Mouse (Mus musculus) MEL (cell line): Measurements from ENCODE around the gene Rcor1.

Experiments
- CTCF ChIP-seq, 3 experiments: IDR thresholded peaks in 2 of 3; conservative IDR thresholded peaks in 1 of 3; 2 replicates each; pipeline ENCODE4 v1.5.1; 2011 to 2012; ENCODE audit warnings: low read length in 3 of 3, low read depth in 2 of 3, mild to moderate bottlenecking in 2 of 3, improper control_type of control experiment in 1 of 3, inconsistent platforms in 1 of 3, mixed read lengths in 1 of 3, moderate library complexity in 1 of 3; ENCODE audit not compliant: control insufficient read depth in 1 of 3, insufficient read depth in 1 of 3, poor library complexity in 1 of 3, severe bottlenecking in 1 of 3
- ELF1 ChIP-seq: IDR thresholded peaks from 2 replicates; pipeline ENCODE4 v1.6.1; 2014; ENCODE audit warnings: low read depth, mild to moderate bottlenecking, inconsistent platforms, low read length, improper control_type of control experiment, moderate library complexity
- EP300 ChIP-seq, 2 experiments: IDR thresholded peaks; 2 replicates each; pipeline ENCODE4 v1.6.1; 2011; ENCODE audit warnings: improper control_type of control experiment in 2 of 2, low read length in 2 of 2, low read depth in 1 of 2, mild to moderate bottlenecking in 1 of 2
- MEF2A ChIP-seq: IDR thresholded peaks from 2 replicates; pipeline ENCODE4 v1.6.1; 2014; ENCODE audit warnings: low read depth, mild to moderate bottlenecking, inconsistent platforms, low read length, improper control_type of control experiment; ENCODE audit not compliant: poor library complexity, insufficient replicate concordance, severe bottlenecking; ENCODE audit errors: extremely low read depth
- POLR2A ChIP-seq, 2 experiments: IDR thresholded peaks; 2 replicates each; pipeline ENCODE4 v1.6.1; 2011 to 2012; ENCODE audit warnings: low read length in 2 of 2, mild to moderate bottlenecking in 2 of 2, control low read depth in 1 of 2, improper control_type of control experiment in 1 of 2, low read depth in 1 of 2, moderate library complexity in 1 of 2; ENCODE audit not compliant: control insufficient read depth in 1 of 2, insufficient read depth in 1 of 2, poor library complexity in 1 of 2
- POLR2AphosphoS2 ChIP-seq: IDR thresholded peaks from 2 replicates; pipeline ENCODE4 v1.6.1; 2011; ENCODE audit warnings: low read length, improper control_type of control experiment
- POLR2AphosphoS5 ChIP-seq: IDR thresholded peaks from 2 replicates; pipeline ENCODE4 v1.6.1; 2012; ENCODE audit warnings: low read depth, borderline replicate concordance, mild to moderate bottlenecking, inconsistent platforms, low read length, moderate library complexity, mixed read lengths
- RAD21 ChIP-seq: IDR thresholded peaks from 2 replicates; pipeline ENCODE4 v1.6.1; 2011; ENCODE audit warnings: mild to moderate bottlenecking, low read depth, low read length, improper control_type of control experiment
- UBTF ChIP-seq: IDR thresholded peaks from 2 replicates; pipeline ENCODE4 v1.6.1; 2012; ENCODE audit warnings: low read depth, mild to moderate bottlenecking, inconsistent platforms, low read length, improper control_type of control experiment, moderate library complexity, borderline replicate concordance; ENCODE audit not compliant: insufficient read depth
- USF1 ChIP-seq: IDR thresholded peaks from 2 replicates; pipeline ENCODE4 v1.6.1; 2014; ENCODE audit warnings: low read depth, mild to moderate bottlenecking, inconsistent platforms, low read length, improper control_type of control experiment, moderate library complexity
- ZC3H11A ChIP-seq: IDR thresholded peaks from 2 replicates; pipeline ENCODE4 v1.6.1; 2012; ENCODE audit warnings: low read depth, mild to moderate bottlenecking, inconsistent platforms, low read length, improper control_type of control experiment
- ZNF384 ChIP-seq: IDR thresholded peaks from 2 replicates; pipeline ENCODE4 v1.6.1; 2012; ENCODE audit warnings: low read depth, mild to moderate bottlenecking, inconsistent platforms, low read length, improper control_type of control experiment

DNA sequence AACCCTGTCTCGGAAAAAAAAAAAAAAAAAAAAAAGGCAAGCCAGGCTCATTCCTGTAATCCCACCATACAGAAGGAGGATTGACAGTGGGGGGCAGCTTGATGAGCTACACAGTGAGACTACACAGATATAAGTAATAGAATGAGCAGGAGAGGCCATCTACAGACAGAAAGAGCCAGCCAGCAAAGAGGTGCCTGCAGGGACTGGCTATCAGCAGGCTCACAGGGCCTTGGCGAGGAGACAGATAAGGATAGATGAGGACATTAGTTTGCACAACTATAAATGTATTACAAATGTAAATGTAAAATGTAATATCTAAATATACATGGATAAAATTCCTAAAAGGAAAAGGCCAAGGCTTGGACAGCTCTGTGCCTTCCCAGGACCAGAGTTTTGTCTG, 39.3 kb upstream of the Rcor1 start:
- TF ChIP-seq RAD21: no peak
- TF ChIP-seq CTCF (IDR thresholded peaks at IDR 0.05 in 2 of 3, conservative IDR thresholded peaks at IDR 0.05 in 1 of 3; ENCODE audit: control insufficient read depth in 1 of 3, insufficient read depth in 1 of 3, low read depth in 2 of 3, low read length in 3 of 3, poor library complexity in 1 of 3, severe bottlenecking in 1 of 3): no peak
- peak; percentile 54 to 57; a peak in 3 of 4 replicates for TF ChIP-seq EP300 (IDR thresholded peaks at IDR 0.05; ENCODE audit: low read depth in 1 of 2, low read length in 2 of 2)
- 0 out of 2 replicates have a peak, but pooled peaks have one; percentile 31 for TF ChIP-seq ZNF384
- TF ChIP-seq ELF1: no peak
- no peak for TF ChIP-seq ZC3H11A
- no peak for TF ChIP-seq USF1
- no peak for TF ChIP-seq POLR2AphosphoS5
- TF ChIP-seq UBTF: no peak
- no peak for TF ChIP-seq POLR2A (IDR thresholded peaks at IDR 0.05; ENCODE audit: control insufficient read depth in 1 of 2, insufficient read depth in 1 of 2, low read depth in 1 of 2, low read length in 2 of 2, poor library complexity in 1 of 2)
- TF ChIP-seq POLR2AphosphoS2: no peak
- TF ChIP-seq MEF2A: no peak
